Mouse (Mus musculus): Measurements from ENCODE around the gene Zfp955a.
"Not testable (repeated sequence)": the region's sequence is repeated elsewhere in the genome, so short reads cannot be mapped to it uniquely, and the experiment has no call there.

Zfp955a gene

GRCm38 (mm10) chr17:33254530-33255318 lies at the start of gene Zfp955a:
Gene Zfp955a, minus strand, starts transcription at chr17:33255145.
- not testable (repeated sequence) for DNase-seq

GRCm38 (mm10) chr17:33289876-33290149 lies 34.9 kb upstream of the Zfp955a start:
- not testable (repeated sequence) for DNase-seq

- DNase-seq: not testable (repeated sequence)
Observed at GRCm38 (mm10) chr17:33289039-33289875, 34.3 kb upstream of the Zfp955a start, which contains the start of gene Zfp955b. Gene Zfp955b, plus strand, starts transcription at chr17:33289544.

GRCm38 (mm10) chr17:33268907-33269306 lies 14.0 kb upstream of the Zfp955a start:
- DNase-seq: no peak

- DNase-seq: no peak
Observed at GRCm38 (mm10) chr17:33264376-33264775, 9.4 kb upstream of the Zfp955a start, which contains the start of gene Olfr63. Gene Olfr63, plus strand, starts transcription at chr17:33264676.

- not testable (repeated sequence) for DNase-seq
Observed at GRCm38 (mm10) chr17:33255319-33255657, 343 bp upstream of the Zfp955a start.

GRCm38 (mm10) chr17:33236646-33237045 lies 18.3 kb downstream of the Zfp955a start:
- DNase-seq: not testable (repeated sequence)

- no peak for DNase-seq
Observed at GRCm38 (mm10) chr17:33221590-33221989, 33.4 kb downstream of the Zfp955a start, which contains the start of gene Olfr1564. Gene Olfr1564, minus strand, starts transcription at chr17:33221690.

- DNase-seq: not testable (repeated sequence)
Observed at GRCm38 (mm10) chr17:33191002-33191401, 63.9 kb downstream of the Zfp955a start, which contains the start of gene Olfr239. Gene Olfr239, plus strand, starts transcription at chr17:33191302.

All from cerebellum, postnatal 25 days (tissue).